Mouse (Mus musculus): ENCODE results near the gene P4ha1.

GRCm38 (mm10) chr10:59287251-59287650 is 35.8 kb upstream of the P4ha1 start:
- TF ChIP-seq CTCF (IDR thresholded peaks at IDR 0.05; ENCODE audit: low read depth, low read length), result no peak
- TF ChIP-seq EP300 (IDR thresholded peaks at IDR 0.05; ENCODE audit: insufficient read depth, low read depth, low read length), result no peak
